Mouse (Mus musculus): ENCODE data around the gene Slco2a1.

DNA sequence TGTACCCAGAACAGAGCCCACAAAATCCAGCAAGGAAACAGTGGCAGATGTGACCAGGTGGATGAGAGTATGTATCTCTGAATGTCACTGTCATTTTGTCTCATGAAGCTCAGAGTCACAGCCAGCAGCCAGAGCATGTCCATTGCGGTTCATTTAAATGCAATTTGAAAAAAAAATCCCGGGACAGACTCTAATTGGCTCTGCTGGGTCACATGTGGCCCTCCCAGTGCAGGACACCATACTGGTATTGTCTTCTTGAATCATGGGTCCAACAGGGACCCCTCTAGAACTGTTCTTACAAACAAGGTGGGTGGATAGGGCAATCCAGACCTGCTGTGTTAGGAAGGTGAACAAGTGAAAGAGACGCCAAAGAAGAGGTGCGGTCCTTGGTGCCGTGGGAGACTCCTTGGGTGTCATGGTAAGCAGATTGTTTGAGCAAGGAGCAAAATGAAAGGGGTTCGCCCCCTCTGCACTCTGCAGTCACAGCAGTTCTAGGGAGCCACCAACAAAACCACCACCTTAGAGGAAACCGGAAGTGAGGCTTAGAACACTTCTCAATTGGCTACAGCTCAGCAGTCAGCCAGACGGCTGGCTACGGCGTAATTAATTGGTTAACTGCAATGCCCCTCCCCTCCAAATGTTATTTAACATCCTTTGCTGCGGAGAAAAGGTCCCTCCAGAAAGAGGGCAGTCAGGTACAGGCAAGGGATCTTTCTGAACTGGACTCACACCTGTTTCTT, 38.8 kb downstream of the Slco2a1 start:
- no peak for TF ChIP-seq POLR2A (IDR thresholded peaks at IDR 0.05; ENCODE audit: borderline replicate concordance, low read depth, low read length)
- TF ChIP-seq CTCF (IDR thresholded peaks at IDR 0.05; ENCODE audit: low read depth, low read length), result no peak
